Mouse (Mus musculus): ENCODE measurements at regions not wholly inside any gene's neighbourhood (a gene's known extent, or its start where the extent isn't known, plus 50 kb on each side); places are given as distances from the start of the nearest gene placed in this dataset.

DNA sequence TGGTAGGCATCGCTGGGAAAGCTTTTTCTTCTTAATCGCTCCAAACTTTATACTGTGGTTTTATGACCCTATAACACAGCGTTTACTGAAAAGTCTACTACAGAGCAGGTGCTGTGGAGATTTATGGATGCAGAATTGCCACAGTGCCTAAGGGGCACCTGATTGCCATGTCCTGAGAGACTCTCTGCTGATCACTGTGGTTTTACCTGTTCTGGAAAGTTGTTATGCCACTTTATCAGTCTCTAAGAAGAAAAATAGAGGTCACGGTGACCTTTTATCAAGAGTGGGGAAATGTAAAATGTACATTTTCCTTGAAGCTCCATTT, 250.0 kb downstream of the Trib2 start:
- peaks cover 3% of the 10 kb centered on the region for H3K27me3 ChIP-seq
- ChIA-PET POLR2A (no interaction called here), CTCF (interaction anchor here (1.5 kb wide), 1 partner anchor 28 kb away, joined by 3 read pairs; no protein-coding TSS in a partner anchor)
- DNase-seq (ENCODE audit: low read depth, low spot score) (no peak), ATAC-seq (no peak)
- in situ Hi-C loops (cut with MboI; ENCODE audit: low pct_unique_long_range_greater_than_20kb) = no loop called here
- TF ChIP-seq CTCF (IDR thresholded peaks at IDR 0.05) = no peak

DNA sequence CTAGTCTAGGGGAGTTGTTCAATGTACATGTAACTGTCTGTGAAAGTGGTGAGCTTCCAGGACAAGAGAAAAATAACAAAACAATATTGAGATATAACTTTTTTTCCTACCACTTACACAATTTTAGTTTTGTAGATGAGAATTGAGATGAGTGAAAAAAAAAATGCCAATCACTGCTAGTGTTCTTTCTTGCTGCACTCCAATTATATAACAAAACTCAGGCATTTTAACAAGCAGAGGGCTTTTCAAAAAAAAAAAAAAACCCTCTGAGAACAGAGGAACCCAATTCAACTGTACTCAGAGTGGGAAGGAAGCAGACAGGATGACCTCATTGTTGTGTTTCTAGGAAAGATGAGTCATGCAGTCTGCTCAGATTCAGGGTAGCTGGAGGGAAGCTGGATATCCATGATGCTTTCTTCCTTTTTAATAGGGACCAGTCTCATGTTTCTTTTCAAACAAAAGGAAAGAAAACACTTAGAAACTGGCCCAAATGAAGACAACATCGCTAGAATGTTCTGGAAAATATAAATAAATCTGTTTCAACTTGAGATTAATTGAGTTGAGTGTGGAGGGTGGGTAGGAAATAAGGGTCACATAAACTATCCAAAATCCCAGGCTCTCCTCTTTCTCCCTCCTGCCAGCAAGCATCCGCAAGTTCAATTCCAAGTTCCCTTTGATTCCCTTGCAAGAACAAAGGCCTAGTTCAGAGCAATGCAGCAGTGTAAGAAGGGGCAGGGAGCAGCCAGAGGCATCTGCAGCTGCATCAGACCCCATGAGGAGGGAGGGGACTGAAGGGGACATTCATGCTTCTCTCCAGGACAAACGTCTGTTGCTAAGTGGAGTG, 250.6 kb downstream of the Trib2 start:
- DNase-seq (ENCODE audit: low read depth, low spot score) (peak; percentile 27), ATAC-seq (peak; percentile 89)
- peaks cover 3% of the 10 kb centered on the region for H3K27me3 ChIP-seq
- TF ChIP-seq CTCF (IDR thresholded peaks at IDR 0.05) = no peak
- in situ Hi-C loops (cut with MboI; ENCODE audit: low pct_unique_long_range_greater_than_20kb) = no loop called here
- CTCF ChIA-PET = interaction anchor here (1.5 kb wide), 1 partner anchor 28 kb away, joined by 3 read pairs; no protein-coding TSS in a partner anchor
- POLR2A ChIA-PET = no interaction called here

DNA sequence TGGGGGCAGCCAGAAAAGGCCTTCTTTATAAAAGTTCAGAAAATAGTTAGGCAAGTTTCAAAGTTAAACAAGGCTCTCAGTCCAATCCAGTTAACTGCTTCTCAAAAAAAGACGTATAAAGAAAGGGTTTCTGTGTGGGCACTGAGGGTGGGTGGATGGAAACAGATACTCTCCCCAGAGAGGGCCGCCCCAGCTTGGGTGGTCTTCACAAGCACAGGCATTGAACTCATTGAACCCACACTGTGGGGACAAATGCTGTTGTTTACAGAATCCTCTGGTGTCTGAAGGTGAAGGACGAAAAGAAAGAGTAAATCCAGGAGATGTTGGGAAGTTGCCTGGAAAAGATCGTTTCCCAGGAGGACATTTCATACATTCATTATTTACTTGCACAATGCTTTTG, 253.9 kb downstream of the Trib2 start:
- no peak for TF ChIP-seq CTCF (IDR thresholded peaks at IDR 0.05)
- in situ Hi-C loops (cut with MboI; ENCODE audit: low pct_unique_long_range_greater_than_20kb) = no loop called here
- DNase-seq (ENCODE audit: low read depth, low spot score) (no peak), ATAC-seq (no peak)
- ChIA-PET CTCF (no interaction called here), POLR2A (no interaction called here)
- H3K27me3 ChIP-seq = peaks cover 12% of the 10 kb centered on the region

DNA sequence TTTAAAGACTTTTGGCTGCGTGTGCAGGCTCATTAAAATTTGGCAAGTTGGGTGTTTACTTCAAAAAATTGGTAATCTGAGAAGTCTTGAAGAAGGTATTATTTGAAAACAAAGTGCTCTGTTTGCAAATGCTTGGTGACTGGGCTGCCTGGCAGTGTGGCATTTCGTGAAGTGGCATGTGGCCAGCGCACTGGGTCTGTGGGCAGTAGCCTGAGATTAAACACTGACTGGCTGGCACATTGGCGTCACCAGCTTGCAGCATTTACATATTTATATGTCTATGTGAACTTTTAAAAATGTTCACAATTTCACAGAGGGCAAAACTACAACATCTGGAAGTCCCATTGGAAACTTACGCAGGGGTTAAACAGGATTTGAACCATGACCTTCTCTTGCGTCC, 261.3 kb downstream of the Trib2 start:
- ATAC-seq (no peak), DNase-seq (ENCODE audit: low read depth, low spot score) (no peak)
- ChIA-PET CTCF (no interaction called here), POLR2A (no interaction called here)
- in situ Hi-C loops (cut with MboI; ENCODE audit: low pct_unique_long_range_greater_than_20kb) = no loop called here
- no peak for TF ChIP-seq CTCF (IDR thresholded peaks at IDR 0.05)
- peaks cover 12% of the 10 kb centered on the region for H3K27me3 ChIP-seq

DNA sequence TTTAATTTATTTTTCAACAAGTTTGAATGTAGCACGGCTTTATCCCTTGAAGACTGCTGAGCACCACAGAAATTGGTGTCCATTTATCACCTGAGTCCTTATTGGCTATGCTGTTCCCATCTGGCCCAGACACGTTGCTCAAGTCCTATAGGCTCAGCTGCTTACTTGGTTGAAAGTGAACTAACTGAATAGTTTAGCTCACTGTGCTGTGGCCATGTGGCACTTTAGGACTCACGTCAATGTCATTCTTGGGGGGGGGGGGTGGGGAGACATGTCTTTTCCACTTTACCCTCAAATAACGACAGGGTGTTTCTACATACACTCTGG, 263.1 kb downstream of the Trib2 start:
- DNase-seq (ENCODE audit: low read depth, low spot score) (no peak), ATAC-seq (no peak)
- ChIA-PET POLR2A (no interaction called here), CTCF (no interaction called here)
- no peak for TF ChIP-seq CTCF (IDR thresholded peaks at IDR 0.05)
- in situ Hi-C loops (cut with MboI; ENCODE audit: low pct_unique_long_range_greater_than_20kb) = no loop called here
- peaks cover 1% of the 10 kb centered on the region for H3K27me3 ChIP-seq

DNA sequence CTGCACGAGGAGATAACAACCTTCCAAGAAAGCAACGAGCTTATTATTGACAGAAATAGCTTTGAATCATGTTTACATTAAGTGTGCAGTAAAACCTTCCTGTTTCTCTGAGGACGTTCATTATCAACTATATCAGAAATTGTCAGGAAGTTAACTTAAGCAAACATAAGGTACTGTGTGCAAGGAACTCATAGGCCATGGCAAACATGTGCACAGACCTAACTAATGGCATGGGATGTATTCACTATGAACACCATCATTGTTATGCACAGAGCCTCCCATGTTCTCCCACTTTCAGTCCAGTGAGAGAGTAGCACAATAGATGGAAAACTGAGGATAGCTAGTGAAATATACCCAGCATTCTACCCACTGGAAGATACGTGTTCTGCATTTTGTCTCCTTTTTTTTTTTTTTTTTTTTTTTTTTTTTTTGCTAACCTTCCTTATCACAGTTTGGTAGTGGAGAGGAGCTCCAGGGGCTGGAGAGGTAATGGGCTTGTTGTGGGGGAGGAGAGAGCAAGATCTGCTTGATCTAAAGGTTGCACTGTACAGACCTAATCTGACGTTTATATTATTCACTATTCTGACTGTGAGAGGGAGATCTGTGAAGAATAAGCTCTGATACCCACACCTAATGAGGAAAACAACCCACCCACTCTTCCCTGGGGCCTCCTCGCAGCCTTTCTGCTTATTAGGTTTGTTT, 263.6 kb downstream of the Trib2 start:
- TF ChIP-seq CTCF (IDR thresholded peaks at IDR 0.05) = no peak
- CTCF ChIA-PET = no interaction called here
- in situ Hi-C loops (cut with MboI; ENCODE audit: low pct_unique_long_range_greater_than_20kb) = no loop called here
- POLR2A ChIA-PET = no interaction called here
- ATAC-seq (no peak), DNase-seq (ENCODE audit: low read depth, low spot score) (no peak)
- no peaks in the 10 kb centered on the region for H3K27me3 ChIP-seq

DNA sequence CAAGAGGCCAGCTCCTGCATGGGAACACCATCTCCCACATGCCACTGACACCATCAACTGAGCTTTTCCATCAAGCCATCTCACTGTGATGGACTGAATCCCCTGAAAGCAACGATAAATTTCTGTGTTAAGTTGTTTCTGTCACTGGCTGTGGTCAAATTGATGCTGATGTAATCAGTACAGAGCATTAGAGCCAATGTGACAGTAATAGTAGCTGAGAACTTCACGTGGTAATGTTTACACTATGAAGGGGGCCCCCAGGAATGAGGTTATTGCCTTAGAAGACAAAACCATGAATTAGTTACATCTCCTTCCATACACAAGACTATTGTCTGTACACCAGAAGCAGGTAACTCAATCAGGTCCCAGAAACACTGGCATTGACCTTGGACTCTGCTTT, 264.5 kb downstream of the Trib2 start:
- ATAC-seq (no peak), DNase-seq (ENCODE audit: low read depth, low spot score) (no peak)
- no peak for TF ChIP-seq CTCF (IDR thresholded peaks at IDR 0.05)
- POLR2A ChIA-PET = no interaction called here
- CTCF ChIA-PET = no interaction called here
- H3K27me3 ChIP-seq = no peaks in the 10 kb centered on the region
- in situ Hi-C loops (cut with MboI; ENCODE audit: low pct_unique_long_range_greater_than_20kb) = no loop called here

DNA sequence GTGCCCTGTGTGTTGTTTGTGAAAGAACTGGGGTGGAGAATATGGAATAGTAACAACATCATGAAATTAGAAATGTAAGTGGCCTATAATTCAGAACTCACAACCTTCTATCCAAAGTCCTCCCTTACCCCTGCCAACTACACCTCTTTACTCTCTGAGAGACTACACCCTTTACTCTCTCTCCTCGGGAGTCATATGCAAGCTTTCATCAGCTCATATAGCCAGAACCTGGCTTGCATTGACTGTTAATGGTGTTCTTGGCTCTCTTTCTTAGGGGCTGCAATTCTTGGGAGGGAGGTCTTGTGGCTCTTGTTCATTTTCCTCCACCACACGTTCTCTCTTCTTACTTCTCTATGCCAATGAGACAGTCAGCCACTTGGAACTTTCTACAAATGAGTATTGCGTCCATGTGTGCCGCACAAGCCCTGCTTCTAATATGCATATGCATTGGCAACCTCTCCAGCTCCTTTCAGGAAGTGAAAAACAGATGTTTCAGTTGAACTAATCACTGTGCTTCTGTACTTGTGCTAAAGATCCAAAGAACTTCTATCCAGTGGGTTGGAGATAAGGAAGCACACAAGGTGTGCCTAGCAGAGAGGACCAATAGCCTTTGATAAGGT, 265.3 kb downstream of the Trib2 start:
- TF ChIP-seq CTCF (IDR thresholded peaks at IDR 0.05) = no peak
- ATAC-seq = no peak
- POLR2A ChIA-PET = no interaction called here
- H3K27me3 ChIP-seq = no peaks in the 10 kb centered on the region
- in situ Hi-C loops (cut with MboI; ENCODE audit: low pct_unique_long_range_greater_than_20kb) = no loop called here
- CTCF ChIA-PET = no interaction called here
- no peak for DNase-seq (ENCODE audit: low read depth, low spot score)

DNA sequence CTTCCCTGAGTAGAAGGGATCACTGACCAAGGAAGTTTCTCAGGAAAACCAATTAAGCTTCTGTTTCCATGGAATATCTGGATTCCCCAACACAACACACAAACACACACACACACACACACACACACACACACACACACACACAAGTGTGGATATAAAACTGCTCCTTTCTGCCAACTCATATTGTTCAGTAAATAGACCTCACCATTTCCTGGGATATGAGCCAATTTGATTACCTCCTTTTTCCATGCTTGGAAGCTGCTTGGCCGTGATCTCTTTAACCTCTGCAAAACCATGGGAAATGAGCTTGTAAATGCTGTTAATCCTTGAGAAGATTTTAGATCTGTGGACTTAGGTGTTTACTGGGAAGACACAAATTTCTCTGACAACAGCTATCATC, 272.4 kb downstream of the Trib2 start:
- ChIA-PET CTCF (no interaction called here), POLR2A (no interaction called here)
- ATAC-seq (no peak), DNase-seq (ENCODE audit: low read depth, low spot score) (no peak)
- no peak for TF ChIP-seq CTCF (IDR thresholded peaks at IDR 0.05)
- peaks cover 6% of the 10 kb centered on the region for H3K27me3 ChIP-seq
- in situ Hi-C loops (cut with MboI; ENCODE audit: low pct_unique_long_range_greater_than_20kb) = no loop called here

DNA sequence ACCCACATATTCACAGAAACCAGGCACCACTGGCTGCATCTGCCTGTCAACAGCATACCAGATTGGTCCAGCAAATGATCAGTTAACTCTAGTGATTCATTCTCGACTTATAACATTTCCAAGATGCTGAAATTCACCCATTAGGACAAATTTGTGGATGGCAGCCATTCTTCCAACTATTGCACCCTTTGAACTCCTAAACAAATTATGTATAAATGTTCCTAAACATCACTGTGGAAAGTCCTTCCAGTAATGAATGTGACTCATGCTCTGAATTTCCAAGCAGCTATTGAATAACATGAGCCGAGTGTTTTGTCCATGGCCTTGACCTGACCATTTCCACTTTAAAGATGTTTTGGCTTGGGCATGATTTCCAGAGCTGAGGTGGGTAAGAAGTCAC, 274.2 kb downstream of the Trib2 start:
- ATAC-seq (no peak), DNase-seq (ENCODE audit: low read depth, low spot score) (no peak)
- TF ChIP-seq CTCF (IDR thresholded peaks at IDR 0.05) = no peak
- ChIA-PET CTCF (no interaction called here), POLR2A (no interaction called here)
- in situ Hi-C loops (cut with MboI; ENCODE audit: low pct_unique_long_range_greater_than_20kb) = no loop called here
- H3K27me3 ChIP-seq = peaks cover 13% of the 10 kb centered on the region

DNA sequence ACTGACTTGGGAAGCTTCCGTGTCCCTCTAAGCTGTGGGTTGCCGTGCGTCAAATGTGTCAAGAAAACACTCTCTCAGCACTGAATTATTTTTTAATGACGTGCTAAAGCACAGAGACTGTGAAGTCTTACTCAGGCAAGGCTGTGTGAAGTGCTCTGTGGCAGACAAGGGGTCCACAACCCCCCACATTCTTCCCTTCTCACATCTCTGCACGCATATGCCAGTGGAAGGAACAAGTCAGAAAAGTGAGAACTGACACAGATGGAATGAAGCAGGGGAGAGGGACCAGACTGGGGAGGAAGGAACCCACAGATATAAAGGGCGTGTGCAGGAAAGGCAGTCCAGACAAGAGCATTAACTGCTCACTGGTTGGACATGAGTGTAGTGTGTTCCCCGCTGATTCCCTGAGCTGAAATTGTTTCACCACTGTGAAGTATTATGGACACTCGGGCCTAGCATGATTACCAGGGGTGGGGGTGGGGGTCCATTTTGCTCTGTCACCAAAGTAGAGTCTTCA, 279.8 kb downstream of the Trib2 start:
- ATAC-seq = no peak
- CTCF ChIA-PET = interaction anchor here (1.0 to 1.2 kb wide), 2 partner anchors 9 to 996 kb away, joined by 4 to 10 read pairs; no protein-coding TSS in a partner anchor
- no peak for TF ChIP-seq CTCF (IDR thresholded peaks at IDR 0.05)
- DNase-seq (ENCODE audit: low read depth, low spot score) = no peak
- POLR2A ChIA-PET = no interaction called here
- peaks cover 18% of the 10 kb centered on the region for H3K27me3 ChIP-seq
- in situ Hi-C loops (cut with MboI; ENCODE audit: low pct_unique_long_range_greater_than_20kb) = loop anchor here (5.0 kb wide), 1 partner anchor 1000 kb away; no protein-coding TSS in a partner anchor

All from Patski (cell line).